Mouse (Mus musculus) ES-Bruce4 (cell line): ENCODE measurements around the gene Ywhah.

ENCODE experiments used
- CTCF ChIP-seq: IDR thresholded peaks from one replicate; pipeline ENCODE4 v1.8.1; 2011; ENCODE audit warnings: low read depth, low read length
- EP300 ChIP-seq: IDR thresholded peaks from 2 replicates; pipeline ENCODE4 v1.6.1; 2011; ENCODE audit warnings: low read depth, low read length; ENCODE audit not compliant: insufficient read depth
- POLR2A ChIP-seq: IDR thresholded peaks from one replicate; pipeline ENCODE4 v1.8.1; 2011; ENCODE audit warnings: low read length; ENCODE audit not compliant: insufficient read depth

- TF ChIP-seq CTCF (no peak), POLR2A (no peak), EP300 (no peak)
Observed at GRCm38 (mm10) chr5:33028656-33029055, 10.0 kb downstream of the Ywhah start.
